Mouse (Mus musculus): Measurements from ENCODE around the gene Tmem156. TPM values are rescaled to one million over a fixed set of nuclear protein-coding genes. Genes with fewer than 3 reads are reported as not detected.

The Tmem156 gene
- polyA plus RNA-seq, 1 experiment from 2014 or later = not detected

DNA sequence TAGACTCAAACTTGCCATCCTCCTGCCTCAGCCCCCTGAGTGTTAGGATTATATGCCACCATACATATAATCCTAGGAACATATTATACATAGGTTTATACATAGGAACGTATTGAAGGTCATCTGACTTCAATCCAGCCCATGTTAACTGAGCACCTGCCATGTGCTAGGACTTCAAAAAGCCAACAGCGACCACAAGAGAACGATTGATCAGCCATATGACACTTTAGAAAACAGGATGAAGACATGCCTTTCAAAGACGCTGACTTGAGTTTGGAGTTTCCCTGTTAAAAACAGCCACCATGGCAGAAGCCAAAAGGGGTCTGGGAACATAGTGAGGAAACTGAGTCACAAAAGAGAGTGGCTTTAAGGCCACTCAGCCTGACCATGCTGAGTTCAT lies 86.7 kb downstream of the Tmem156 start:
- no peak for ATAC-seq (ENCODE audit: low read depth)
- Histone ChIP-seq H3K4me1 (ENCODE audit: control insufficient read depth, insufficient read depth, low read length) (peaks cover 3% of the 10 kb centered on the region; the same call in 1 of the 2 replicates), H3K27me3 (ENCODE audit: control insufficient read depth, insufficient read depth, low read length) (no peaks in the 10 kb centered on the region), H3K27ac (ENCODE audit: low read depth, low read length) (no peak overlapping the region), H3K9me3 (ENCODE audit: control insufficient read depth, low read length) (no peaks in the 10 kb centered on the region), H3K4me3 (ENCODE audit: low read depth, low read length) (no peak overlapping the region), H3K36me3 (ENCODE audit: control insufficient read depth, insufficient read depth, low read length) (no peaks in the 10 kb centered on the region), H3K4me2 (ENCODE audit: low read depth, low read length) (no peak overlapping the region), H3K9ac (replicated peaks; ENCODE audit: low read depth, low read length) (no peak overlapping the region)
- WGBS = 93% methylated on average over 4 of the region's 4 CpGs

Other genes starting within 250 kb of the Tmem156 start
- 0.11 and 0.61 TPM in 2 replicates for gene Tlr1, start 158.6 kb downstream of the Tmem156 start, polyA plus RNA-seq (2014; fragmentation: Nextera tagmentation; extraction: Ambion mirVana)
- 0.20 and 0.39 TPM in 2 replicates for gene Tlr6, start 132.0 kb downstream of the Tmem156 start, polyA plus RNA-seq (2014; fragmentation: Nextera tagmentation; extraction: Ambion mirVana)
- 3.4 and 11.6 TPM in 2 replicates for gene Fam114a1, start 122.1 kb downstream of the Tmem156 start, polyA plus RNA-seq (2014; fragmentation: Nextera tagmentation; extraction: Ambion mirVana)
- gene Klhl5, start 15.4 kb upstream of the Tmem156 start, polyA plus RNA-seq (2014; fragmentation: Nextera tagmentation; extraction: Ambion mirVana) = 56.9 and 68.1 TPM in 2 replicates
- 15.4 and 15.6 TPM in 2 replicates for gene Wdr19, start 107.6 kb upstream of the Tmem156 start, polyA plus RNA-seq (2014; fragmentation: Nextera tagmentation; extraction: Ambion mirVana)
- gene Rfc1, start 243.5 kb upstream of the Tmem156 start, polyA plus RNA-seq (2014; fragmentation: Nextera tagmentation; extraction: Ambion mirVana) = 26.5 and 31.7 TPM in 2 replicates